Mouse (Mus musculus): ENCODE measurements around the gene Ccdc12. TPM values are rescaled to one million over a fixed set of nuclear protein-coding genes. Genes with fewer than 3 reads are reported as not detected.

The Ccdc12 gene
- total and polyA plus RNA-seq, 3 experiments, result 85.2 to 104 (median 97.8) TPM

DNA sequence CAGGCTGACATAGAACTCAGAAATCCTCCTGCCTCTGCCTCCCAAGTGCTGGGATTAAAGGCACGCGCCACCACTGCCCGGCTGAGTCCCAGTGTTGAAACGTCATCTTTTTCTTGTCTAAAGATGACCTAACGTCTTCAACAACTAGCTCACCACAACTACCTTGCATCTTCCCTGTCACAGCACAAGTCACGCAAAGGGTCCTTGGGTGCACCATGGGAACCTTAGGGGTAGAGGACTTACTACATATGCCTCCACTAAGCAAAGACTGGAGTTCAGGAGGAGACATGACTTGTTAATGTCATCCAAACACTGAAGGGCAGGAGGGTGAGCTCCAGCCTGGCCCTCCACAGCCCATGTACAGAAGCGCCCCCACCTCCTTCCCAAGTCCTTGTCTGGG lies 35.6 kb upstream of the Ccdc12 start:
- no peak overlapping the region for H3K9ac ChIP-seq (ENCODE audit: insufficient read depth, low read depth)
- dilution Hi-C loops (cut with MboI; ENCODE audit: extremely low pct_ligation_motif_present, extremely low pct_unique_long_range_greater_than_20kb, low sequenced_read_pairs), result no loop called here
- TF ChIP-seq ELF1 (IDR thresholded peaks at IDR 0.05; ENCODE audit: low read depth, low read length) (no peak), BHLHE40 (IDR thresholded peaks at IDR 0.05; ENCODE audit: low read depth, low read length) (no peak), NRF1 (IDR thresholded peaks at IDR 0.05; ENCODE audit: low read depth, low read length) (no peak), MAFK (IDR thresholded peaks at IDR 0.05; ENCODE audit: insufficient replicate concordance, low read length) (no peak), MXI1 (IDR thresholded peaks at IDR 0.05; ENCODE audit: low read depth, low read length) (no peak), CTCF (conservative IDR thresholded peaks at IDR 0.05 in 1 of 2, IDR thresholded peaks at IDR 0.05 in 1 of 2; ENCODE audit: low read depth in 2 of 2, low read length in 2 of 2) (no peak), SIN3A (IDR thresholded peaks at IDR 0.05; ENCODE audit: low read length) (no peak), ZKSCAN1 (IDR thresholded peaks at IDR 0.05; ENCODE audit: borderline replicate concordance, low read depth, low read length) (no peak), MEF2A (IDR thresholded peaks at IDR 0.05; ENCODE audit: borderline replicate concordance, low read depth, low read length) (no peak)
- no peak for DNase-seq (ENCODE audit: extremely low read depth)
- H3K4me2 ChIP-seq (ENCODE audit: insufficient read depth, low read depth, poor library complexity, severe bottlenecking), result no peak overlapping the region
- no peak overlapping the region for H3K4me3 ChIP-seq (replicated peaks in 1 of 3; ENCODE audit: low read depth in 2 of 3, low read length in 2 of 3, poor library complexity in 1 of 3)
- in situ Hi-C loops (cut with MboI; ENCODE audit: low pct_ligation_motif_present, low pct_unique_long_range_greater_than_20kb, low sequenced_read_pairs), result loop anchor here (5.0 kb wide), 1 partner anchor 208 kb away; no protein-coding TSS in a partner anchor
- no peaks in the 10 kb centered on the region for H3K9me3 ChIP-seq (replicated peaks; ENCODE audit: low read length)
- peaks cover 4 to 22% of the 10 kb centered on the region in 2 experiments; a peak in 2 of 4 replicates for H3K4me1 ChIP-seq (ENCODE audit: control insufficient read depth in 1 of 2, insufficient read depth in 2 of 2)
- H3K79me2 ChIP-seq (replicated peaks; ENCODE audit: control insufficient read depth, extremely low read depth, insufficient read depth, poor library complexity, severe bottlenecking), result no peaks in the 10 kb centered on the region
- no peak overlapping the region for H3K27ac ChIP-seq (ENCODE audit: insufficient read depth, low read depth)
- H3K27me3 ChIP-seq (replicated peaks), result no peaks in the 10 kb centered on the region
- peaks cover 54 to 78% of the 10 kb centered on the region in 2 experiments for H3K36me3 ChIP-seq (replicated peaks in 1 of 2; ENCODE audit: control insufficient read depth in 1 of 2, insufficient read depth in 1 of 2, low read length in 1 of 2)

DNA sequence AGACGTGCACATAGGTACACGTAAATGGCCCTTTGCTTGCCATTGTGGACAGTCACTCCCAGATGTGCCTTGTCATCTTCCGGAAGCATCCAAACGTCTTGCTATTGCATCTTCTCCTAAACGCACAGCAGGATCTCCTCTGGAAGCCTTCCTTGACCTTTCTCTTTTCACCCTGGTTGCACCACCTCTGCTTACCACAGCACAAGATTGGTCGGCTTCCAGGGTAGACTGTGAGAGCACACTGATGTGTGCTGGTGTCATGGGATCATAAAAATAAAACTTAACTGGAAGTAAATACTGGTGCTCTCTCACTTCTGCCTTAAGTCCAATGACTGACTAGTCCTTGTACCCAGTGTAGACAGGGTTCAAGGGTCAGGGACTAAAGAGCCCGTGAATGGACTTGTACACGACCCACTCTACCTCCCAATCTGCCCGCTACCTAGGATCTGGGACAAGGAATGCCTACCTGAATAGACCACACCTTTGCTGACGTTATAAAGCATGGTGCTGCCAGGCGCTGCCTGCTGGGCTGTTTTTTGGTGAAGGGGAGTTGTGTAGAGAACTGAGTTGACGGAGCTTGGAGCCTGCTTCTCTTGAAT lies 33.6 kb upstream of the Ccdc12 start:
- TF ChIP-seq JUND (conservative IDR thresholded peaks at IDR 0.05; ENCODE audit: low read depth, low read length), result no peak
- TF ChIP-seq NRF1 (IDR thresholded peaks at IDR 0.05; ENCODE audit: low read depth, low read length), result no peak
- no peak for TF ChIP-seq GABPA (IDR thresholded peaks at IDR 0.05; ENCODE audit: insufficient replicate concordance, low read depth, low read length)
- TF ChIP-seq CHD2 (IDR thresholded peaks at IDR 0.05; ENCODE audit: low read length), result no peak
- no peak for TF ChIP-seq ZNF384 (IDR thresholded peaks at IDR 0.05; ENCODE audit: low read depth, low read length)
- TF ChIP-seq PAX5 (IDR thresholded peaks at IDR 0.05; ENCODE audit: low read length), result no peak
- TF ChIP-seq RAD21 (IDR thresholded peaks at IDR 0.05; ENCODE audit: low read depth, low read length), result no peak
- TF ChIP-seq KAT2A (IDR thresholded peaks at IDR 0.05; ENCODE audit: insufficient replicate concordance, low read length), result no peak
- TF ChIP-seq RCOR1 (conservative IDR thresholded peaks at IDR 0.05; ENCODE audit: low read depth, low read length), result no peak
- TF ChIP-seq NELFE (IDR thresholded peaks at IDR 0.05; ENCODE audit: low read depth, low read length), result no peak
- TF ChIP-seq IRF4 (IDR thresholded peaks at IDR 0.05; ENCODE audit: low read depth, low read length), result no peak
- TF ChIP-seq ZKSCAN1 (IDR thresholded peaks at IDR 0.05; ENCODE audit: borderline replicate concordance, low read depth, low read length), result no peak
- no peak for TF ChIP-seq MAX (IDR thresholded peaks at IDR 0.05; ENCODE audit: low read length)
- TF ChIP-seq TCF12 (IDR thresholded peaks at IDR 0.05; ENCODE audit: low read depth, low read length), result no peak
- dilution Hi-C loops (cut with MboI; ENCODE audit: extremely low pct_ligation_motif_present, extremely low pct_unique_long_range_greater_than_20kb, low sequenced_read_pairs), result no loop called here
- peaks cover 4 to 23% of the 10 kb centered on the region in 2 experiments; a peak in 2 of 4 replicates for H3K4me1 ChIP-seq (ENCODE audit: control insufficient read depth in 1 of 2, insufficient read depth in 2 of 2)
- H3K4me2 ChIP-seq (ENCODE audit: insufficient read depth, low read depth, poor library complexity, severe bottlenecking), result no peak overlapping the region
- H3K79me2 ChIP-seq (replicated peaks; ENCODE audit: control insufficient read depth, extremely low read depth, insufficient read depth, poor library complexity, severe bottlenecking), result no peaks in the 10 kb centered on the region
- no peaks in the 10 kb centered on the region for H3K9me3 ChIP-seq (replicated peaks; ENCODE audit: low read length)
- in situ Hi-C loops (cut with MboI; ENCODE audit: low pct_ligation_motif_present, low pct_unique_long_range_greater_than_20kb, low sequenced_read_pairs), result loop anchor here (5.0 kb wide), 1 partner anchor 210 kb away; no protein-coding TSS in a partner anchor
- DNase-seq (ENCODE audit: extremely low read depth), result no peak
- no peak overlapping the region for H3K9ac ChIP-seq (ENCODE audit: insufficient read depth, low read depth)
- H3K36me3 ChIP-seq (replicated peaks in 1 of 2; ENCODE audit: control insufficient read depth in 1 of 2, insufficient read depth in 1 of 2, low read length in 1 of 2), result peaks cover 59 to 83% of the 10 kb centered on the region in 2 experiments
- no peak overlapping the region for H3K27ac ChIP-seq (ENCODE audit: insufficient read depth, low read depth)
- no peaks in the 10 kb centered on the region for H3K27me3 ChIP-seq (replicated peaks)
- H3K4me3 ChIP-seq (replicated peaks in 1 of 3; ENCODE audit: low read depth in 2 of 3, low read length in 2 of 3, poor library complexity in 1 of 3), result no peak overlapping the region

Data from CH12.LX (cell line).